Mouse (Mus musculus) ovary, adult 18-20 months (tissue): ENCODE results near the gene Rfx4.

Experiments
- DNase-seq: peaks from one replicate; pipeline ENCODE4 v3.0.0; 2022; ENCODE audit warnings: low spot score, mixed read lengths

Rfx4 gene

GRCm38 (mm10) chr10:84871921-84872320 lies 116.1 kb downstream of the Rfx4 start:
- no peak for DNase-seq

- no peak for DNase-seq
Measured at GRCm38 (mm10) chr10:84879823-84880571, 124.1 kb downstream of the Rfx4 start.

- DNase-seq, result no peak
Measured at GRCm38 (mm10) chr10:84882528-84882927, 126.7 kb downstream of the Rfx4 start.

- DNase-seq, result no peak
Measured at GRCm38 (mm10) chr10:84885341-84885884, 129.6 kb downstream of the Rfx4 start.

GRCm38 (mm10) chr10:84886221-84886627 lies 130.4 kb downstream of the Rfx4 start:
- no peak for DNase-seq

- no peak for DNase-seq
Measured at GRCm38 (mm10) chr10:84886785-84887184, 130.9 kb downstream of the Rfx4 start.

- no peak for DNase-seq
Measured at GRCm38 (mm10) chr10:84889096-84889846, 133.4 kb downstream of the Rfx4 start.

GRCm38 (mm10) chr10:84895810-84896358 lies 140.0 kb downstream of the Rfx4 start:
- DNase-seq, result no peak

- DNase-seq, result no peak
Measured at GRCm38 (mm10) chr10:84896941-84897930, 141.4 kb downstream of the Rfx4 start.

- no peak for DNase-seq
Measured at GRCm38 (mm10) chr10:84898144-84898979, 142.5 kb downstream of the Rfx4 start.

- DNase-seq, result no peak
Measured at GRCm38 (mm10) chr10:84901676-84902075, 145.8 kb downstream of the Rfx4 start.

- DNase-seq, result no peak
Measured at GRCm38 (mm10) chr10:84902213-84902612, 146.4 kb downstream of the Rfx4 start.

- no peak for DNase-seq
Measured at GRCm38 (mm10) chr10:84903307-84903706, 147.4 kb downstream of the Rfx4 start.

- DNase-seq, result no peak
Measured at GRCm38 (mm10) chr10:84903742-84904141, 147.9 kb downstream of the Rfx4 start.

GRCm38 (mm10) chr10:84906895-84907294 lies 151.0 kb downstream of the Rfx4 start:
- DNase-seq, result no peak

GRCm38 (mm10) chr10:84908006-84908405 lies 152.1 kb downstream of the Rfx4 start:
- DNase-seq, result no peak

GRCm38 (mm10) chr10:84908471-84908870 lies 152.6 kb downstream of the Rfx4 start:
- DNase-seq, result no peak

- no peak for DNase-seq
Measured at GRCm38 (mm10) chr10:84909021-84909801, 153.3 kb downstream of the Rfx4 start.

- DNase-seq, result no peak
Measured at GRCm38 (mm10) chr10:84910194-84910593, 154.3 kb downstream of the Rfx4 start.
